Mouse (Mus musculus) naive thymus-derived CD4-positive, alpha-beta T cell, adult 5 months (primary cell): ENCODE results near the gene Anpep. TPM values are rescaled to one million over a fixed set of nuclear protein-coding genes. Genes with fewer than 3 reads are reported as not detected.

Experiments used
- polyA plus RNA-seq: library from polyadenylated mRNA; unstranded; fragments of 100-300 nt; shearing (Covaris generic); gene quantifications from one replicate; pipeline ENCODE4 v1.2.1, GENCODE M21; 2017

Gene Anpep
- not detected for polyA plus RNA-seq

GRCm38 (mm10) chr7:79860811-79861210, at the start of gene Anpep:
TSS of gene Anpep (minus strand) at chr7:79861059.

GRCm38 (mm10) chr7:79810611-79811506, 50.0 kb downstream of the Anpep start, which contains the start of gene Mesp2:
TSS of gene Mesp2 (plus strand) at chr7:79810727.

GRCm38 (mm10) chr7:79793688-79794087, 67.2 kb downstream of the Anpep start, which contains the start of gene Mesp1:
TSS of gene Mesp1 (minus strand) at chr7:79793788.

Other genes with a start within 250 kb of the Anpep start
- gene Rhcg, start 243.4 kb downstream of the Anpep start, polyA plus RNA-seq, result not detected
- gene Ticrr, start 200.9 kb downstream of the Anpep start, polyA plus RNA-seq, result 0.71 TPM
- gene Kif7, start 145.3 kb downstream of the Anpep start, polyA plus RNA-seq, result 0.92 TPM
- gene Plin1, start 128.2 kb downstream of the Anpep start, polyA plus RNA-seq, result 0.21 TPM
- 0.42 TPM for gene Pex11a, start 117.9 kb downstream of the Anpep start, polyA plus RNA-seq
- gene Wdr93, start 117.9 kb downstream of the Anpep start, polyA plus RNA-seq, result not detected
- not detected for gene Mesp1, start 67.3 kb downstream of the Anpep start, polyA plus RNA-seq
- gene Mesp2, start 50.3 kb downstream of the Anpep start, polyA plus RNA-seq, result not detected
- 16.9 TPM for gene Ap3s2, start 59.6 kb upstream of the Anpep start, polyA plus RNA-seq
- not detected for gene Arpin, start 74.3 kb upstream of the Anpep start, polyA plus RNA-seq
- 18.2 TPM for gene Zfp710, start 163.8 kb upstream of the Anpep start, polyA plus RNA-seq